Mouse (Mus musculus) A20 (cell line): ENCODE measurements around the gene Cpne6.
A peak's percentile ranks its signal among the peaks of the same experiment; 100 is the strongest.

Experiments
- DNase-seq: peaks from one replicate; pipeline ENCODE4 v3.0.0-alpha.2; 2011; ENCODE audit warnings: low read depth, low spot score

Cpne6 gene

DNA sequence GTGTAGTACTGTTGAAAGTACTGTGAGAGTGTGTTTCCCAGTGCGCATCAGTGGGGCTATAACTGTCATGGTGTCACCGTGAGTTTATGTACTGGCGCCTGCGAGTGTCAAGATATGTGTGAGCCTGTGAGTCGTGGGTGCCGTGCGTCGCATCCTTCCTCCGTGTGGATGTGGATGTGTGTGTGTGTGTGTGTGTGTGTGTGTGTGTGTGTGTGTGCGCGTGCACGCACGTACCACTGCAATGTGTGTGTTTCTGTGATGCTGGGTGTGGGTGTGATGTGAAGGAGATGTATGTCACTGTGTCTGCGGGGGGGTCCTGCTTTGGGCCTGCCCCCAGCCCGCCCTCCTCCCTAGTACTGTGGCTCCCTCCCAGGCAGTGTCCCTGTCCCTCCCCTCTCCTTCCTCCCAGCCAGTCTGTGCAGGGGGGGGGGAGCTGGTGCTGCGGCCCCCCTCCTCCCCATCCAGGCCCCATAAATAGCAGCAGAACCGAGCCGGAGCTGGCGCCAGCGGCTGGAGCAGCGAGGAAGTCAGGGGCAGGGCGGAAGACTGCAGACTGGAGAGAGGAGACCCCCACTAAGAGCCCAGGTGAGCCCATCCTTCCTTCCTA is at the start of gene Cpne6:
Cpne6 (plus strand) TSS at position 321 of the 607 bp plus-strand sequence.
- DNase-seq: no peak

DNA sequence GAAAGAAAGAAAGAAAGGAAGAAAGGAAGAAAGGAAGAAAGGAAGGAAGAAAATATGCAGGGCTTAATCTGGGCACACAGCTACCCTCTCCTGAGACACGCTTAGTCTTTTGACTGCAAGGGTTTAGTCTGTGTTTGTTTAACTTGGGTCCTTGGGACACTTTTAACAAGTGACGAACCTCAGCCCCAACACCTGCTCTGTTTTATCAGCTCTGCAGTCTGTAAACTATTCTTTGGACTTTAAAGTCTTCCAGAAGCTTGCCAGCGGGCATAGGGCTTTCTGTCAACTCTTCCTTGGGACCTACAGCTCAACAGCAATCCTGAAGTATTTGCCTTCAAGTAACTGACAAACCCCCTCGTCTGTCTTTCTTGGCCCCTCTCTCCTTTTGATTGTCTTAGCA is 48.5 kb upstream of the Cpne6 start:
- no peak for DNase-seq

DNA sequence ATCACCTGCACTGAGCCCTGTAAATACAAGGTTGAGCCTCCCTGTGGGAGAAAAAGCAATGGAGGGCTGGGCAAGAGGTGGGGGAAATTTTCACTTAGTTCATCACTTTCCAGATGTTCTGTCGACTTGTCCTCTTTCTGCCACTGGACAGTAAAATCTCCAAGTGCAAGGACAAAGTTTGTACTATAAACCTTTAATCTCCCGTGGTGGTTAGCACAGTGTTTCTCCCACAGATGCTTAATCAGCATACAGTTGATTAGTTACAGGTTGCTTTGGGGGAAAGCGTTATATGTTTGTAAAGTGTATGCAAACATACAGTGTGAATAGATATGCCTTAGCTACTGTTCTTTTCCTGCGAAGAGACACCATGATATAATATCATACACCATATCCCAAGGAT is 43.8 kb upstream of the Cpne6 start:
- DNase-seq: no peak

DNA sequence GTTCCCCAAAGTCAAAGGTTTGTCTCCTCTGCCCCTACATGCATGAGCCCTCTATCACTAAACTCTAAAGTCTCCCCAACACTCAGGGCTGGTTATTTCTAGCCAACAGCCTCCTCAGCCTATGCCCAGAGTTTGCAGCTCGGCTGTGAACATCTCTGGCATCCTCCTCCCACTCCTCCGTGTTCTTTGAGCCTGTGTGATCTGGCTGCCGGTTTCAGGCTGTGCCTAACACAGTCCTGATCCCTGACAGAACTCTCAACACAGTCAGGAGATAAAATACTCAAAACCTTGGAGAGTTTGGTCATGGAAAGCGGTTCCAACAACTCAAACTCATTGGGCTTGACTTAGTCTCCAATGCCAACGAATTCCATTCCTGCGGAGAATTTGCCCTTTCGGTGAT is 43.1 kb upstream of the Cpne6 start:
- DNase-seq: no peak

DNA sequence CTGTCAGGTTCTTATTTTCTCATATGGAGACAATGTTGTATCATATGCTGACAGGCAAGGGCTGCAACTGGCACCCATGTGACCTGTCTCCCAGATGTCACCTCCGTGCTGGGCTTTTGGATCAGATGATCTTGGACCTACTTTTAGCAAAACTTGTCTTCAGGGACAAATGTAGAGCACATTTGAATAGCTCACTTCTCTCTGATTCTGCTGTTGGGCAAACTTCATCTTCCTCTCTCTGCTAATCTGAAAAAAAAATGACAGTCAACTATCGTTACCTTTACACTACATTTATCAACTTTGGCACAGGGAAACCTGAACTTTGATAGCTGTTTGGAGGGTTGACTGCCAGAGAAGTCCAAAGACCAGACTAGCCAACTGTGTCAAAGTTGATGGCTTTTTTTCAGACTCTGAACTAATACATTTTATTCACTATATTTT is 41.9 kb upstream of the Cpne6 start:
- no peak for DNase-seq

DNA sequence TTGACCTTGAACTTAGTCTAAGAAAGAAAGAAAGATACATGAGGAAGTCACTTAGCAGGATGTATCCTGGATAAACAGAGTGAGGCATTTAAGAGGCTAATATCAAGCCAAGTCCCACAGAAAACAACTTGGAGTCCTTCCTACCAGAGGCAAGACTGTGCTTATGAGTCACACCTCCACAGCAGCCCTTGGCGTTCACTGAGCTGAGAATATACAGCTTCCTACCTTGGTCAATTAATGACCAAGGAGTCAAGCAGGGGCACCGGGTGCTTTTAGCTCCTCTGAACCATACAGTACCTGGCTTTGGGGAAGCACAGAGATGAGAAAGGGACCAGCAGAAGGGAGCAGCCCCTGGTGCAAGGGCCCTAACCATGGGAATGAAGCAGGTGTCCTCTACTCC is 41.2 kb upstream of the Cpne6 start:
- no peak for DNase-seq

DNA sequence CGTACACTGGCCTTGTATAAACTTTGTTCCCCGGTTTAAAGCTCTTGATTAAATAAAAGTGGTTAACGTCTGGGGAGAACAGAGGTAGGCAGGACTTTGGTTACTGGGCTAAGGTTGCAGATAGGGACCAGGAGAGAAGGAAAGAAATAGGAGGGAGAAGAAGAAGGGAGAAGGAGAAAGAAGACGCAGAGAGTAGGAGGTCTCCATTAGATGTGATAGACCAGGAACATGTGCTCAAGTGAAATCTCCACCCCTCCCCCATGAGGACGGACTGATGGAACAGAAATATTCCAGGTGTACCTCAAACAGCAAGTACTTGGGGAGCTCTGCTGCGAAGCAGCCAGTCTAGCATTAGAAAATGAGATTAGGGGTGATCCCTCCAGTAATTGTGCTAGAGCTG is 40.4 kb upstream of the Cpne6 start:
- DNase-seq: no peak

DNA sequence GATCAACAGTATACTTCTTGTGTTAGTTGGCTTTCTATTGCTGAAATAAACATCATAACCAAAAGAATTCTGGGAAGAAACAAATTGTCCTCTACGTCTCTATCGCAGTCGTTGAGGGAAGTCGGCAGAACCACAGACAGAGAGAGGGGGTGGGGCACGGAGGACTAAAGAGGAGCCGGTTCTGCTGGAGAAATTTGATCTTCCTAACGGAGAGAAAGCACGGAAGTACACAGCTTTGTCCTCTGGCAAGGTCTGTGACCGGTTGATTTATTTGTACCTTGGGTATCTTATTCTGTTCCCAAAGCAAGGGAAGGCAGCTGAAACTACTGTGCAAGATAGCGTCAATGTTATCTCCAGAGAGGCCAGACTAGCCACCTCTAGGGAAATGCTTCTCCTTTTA is 39.4 kb upstream of the Cpne6 start:
- DNase-seq: no peak

DNA sequence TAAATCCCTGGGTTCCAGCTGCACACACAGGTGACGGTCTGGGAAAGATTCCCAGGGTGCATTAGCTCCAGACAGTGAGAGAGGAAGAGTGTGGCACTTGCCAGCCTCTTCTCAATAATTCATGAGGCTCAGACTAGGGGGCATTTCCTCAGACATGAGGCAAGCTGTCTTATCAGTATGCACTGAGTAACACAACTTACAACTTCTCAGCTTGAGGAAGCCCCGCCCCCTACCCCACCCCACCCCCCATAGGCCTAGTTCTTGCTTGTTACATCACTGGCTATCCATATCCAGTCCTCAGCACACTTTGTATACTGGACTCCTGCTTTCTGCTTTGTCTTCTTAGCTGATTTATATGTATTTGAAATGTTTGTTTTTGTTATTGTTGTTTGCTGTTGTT is 34.6 kb upstream of the Cpne6 start:
- DNase-seq: no peak

DNA sequence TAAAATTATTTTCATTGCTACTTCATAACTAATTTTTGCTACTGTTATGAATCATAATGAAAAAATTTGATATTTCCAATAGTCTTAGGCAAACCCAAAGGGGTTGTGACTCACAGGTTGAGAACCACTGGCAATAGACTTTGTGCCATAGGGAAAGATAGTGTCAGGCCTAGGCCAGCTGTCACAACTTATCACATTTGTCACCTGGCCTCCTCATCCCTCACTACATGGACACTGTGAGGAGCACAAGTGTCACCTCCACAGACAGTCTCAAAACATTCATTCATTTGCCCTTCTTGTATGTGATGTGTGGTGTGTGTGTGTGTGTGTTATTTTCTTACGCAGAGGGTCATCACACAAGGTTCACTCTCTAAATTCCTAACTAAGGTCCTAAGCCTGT is 32.8 kb upstream of the Cpne6 start:
- no peak for DNase-seq

DNA sequence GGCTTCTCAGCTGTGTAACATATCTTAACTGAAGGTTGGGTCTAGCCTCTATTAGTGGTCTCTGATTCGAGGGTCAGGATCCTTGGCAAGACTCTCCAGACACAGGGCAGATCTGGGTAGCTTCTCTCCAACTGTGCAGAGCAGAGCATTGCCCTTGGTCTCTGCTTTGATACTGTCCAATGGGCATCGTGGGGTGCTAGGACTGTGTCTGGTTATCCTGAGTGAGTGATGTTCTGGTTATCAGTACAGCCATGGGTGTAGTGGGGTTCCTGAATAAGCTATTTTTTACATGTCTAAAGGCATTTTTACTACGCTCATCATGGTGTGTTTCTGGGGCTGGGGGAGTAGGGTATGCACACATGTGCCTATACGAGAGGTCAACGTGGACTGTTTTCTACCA is 32.4 kb upstream of the Cpne6 start:
- DNase-seq: no peak

DNA sequence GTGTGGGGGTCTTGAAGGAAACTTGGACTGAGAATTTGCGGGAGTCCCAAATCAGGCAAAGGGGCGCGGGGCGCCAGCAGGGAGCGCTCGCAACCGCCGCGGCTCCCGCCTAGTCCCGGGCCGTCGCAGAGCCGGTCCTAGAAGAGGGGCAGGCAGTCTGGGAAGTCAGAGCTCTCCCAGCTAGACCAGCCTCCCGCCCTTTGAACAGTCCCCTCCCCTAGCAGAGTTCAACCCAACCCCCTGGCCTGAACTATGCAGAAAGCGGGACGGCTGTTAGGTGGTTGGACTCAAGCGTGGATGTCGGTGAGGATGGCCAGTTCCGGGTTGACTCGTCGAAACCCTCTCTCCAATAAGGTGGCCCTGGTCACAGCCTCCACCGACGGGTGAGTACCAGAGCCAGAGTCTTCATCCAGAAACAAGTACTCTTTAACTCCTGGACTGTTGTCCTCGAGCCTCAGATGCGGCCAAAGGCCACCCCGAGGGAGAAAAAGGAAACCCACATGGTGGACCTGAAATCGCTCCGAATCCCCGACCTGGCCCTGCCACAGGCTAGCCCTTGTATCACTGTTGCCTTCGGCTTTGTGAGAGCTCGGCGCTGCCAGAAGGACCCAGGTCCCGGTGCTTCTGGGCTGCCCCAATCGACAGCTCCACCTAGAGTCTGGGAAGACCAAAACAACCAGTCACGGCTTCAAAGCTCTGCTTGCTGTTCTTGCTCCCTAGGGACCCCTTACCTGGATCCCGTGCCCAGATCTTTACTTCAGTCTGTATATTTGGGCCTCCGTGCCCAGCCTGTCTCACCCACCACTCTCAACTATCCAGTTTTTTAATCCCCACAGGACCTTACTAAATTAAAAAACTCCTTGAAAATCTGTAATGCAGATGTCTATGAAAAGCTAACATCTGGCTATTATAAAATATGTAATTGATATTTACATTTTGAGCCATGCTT is 31.3 kb upstream of the Cpne6 start, which contains the start of gene Dhrs4:
Dhrs4 (plus strand) TSS at position 108 of the 949 bp plus-strand sequence.
- peak; percentile 91 for DNase-seq

DNA sequence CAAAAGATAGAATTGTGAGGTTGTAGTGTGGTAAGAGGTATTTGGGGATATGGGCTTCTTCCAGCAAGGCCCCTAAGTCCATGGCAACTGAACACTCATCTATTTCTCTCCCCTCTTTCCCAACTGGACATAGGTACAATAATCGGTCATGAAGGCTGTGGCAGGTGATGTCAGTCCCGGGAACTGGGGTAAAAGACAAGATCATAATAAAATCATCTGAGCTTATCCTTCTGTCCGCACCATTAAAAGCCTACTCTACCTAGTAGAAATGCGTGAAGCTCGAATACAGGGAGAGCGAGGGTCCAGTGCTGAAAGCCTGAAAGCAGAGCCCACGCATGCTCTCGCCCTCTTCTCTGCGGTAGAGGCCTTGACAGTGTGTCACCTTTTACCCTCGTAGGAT is 30.6 kb upstream of the Cpne6 start:
- no peak for DNase-seq

DNA sequence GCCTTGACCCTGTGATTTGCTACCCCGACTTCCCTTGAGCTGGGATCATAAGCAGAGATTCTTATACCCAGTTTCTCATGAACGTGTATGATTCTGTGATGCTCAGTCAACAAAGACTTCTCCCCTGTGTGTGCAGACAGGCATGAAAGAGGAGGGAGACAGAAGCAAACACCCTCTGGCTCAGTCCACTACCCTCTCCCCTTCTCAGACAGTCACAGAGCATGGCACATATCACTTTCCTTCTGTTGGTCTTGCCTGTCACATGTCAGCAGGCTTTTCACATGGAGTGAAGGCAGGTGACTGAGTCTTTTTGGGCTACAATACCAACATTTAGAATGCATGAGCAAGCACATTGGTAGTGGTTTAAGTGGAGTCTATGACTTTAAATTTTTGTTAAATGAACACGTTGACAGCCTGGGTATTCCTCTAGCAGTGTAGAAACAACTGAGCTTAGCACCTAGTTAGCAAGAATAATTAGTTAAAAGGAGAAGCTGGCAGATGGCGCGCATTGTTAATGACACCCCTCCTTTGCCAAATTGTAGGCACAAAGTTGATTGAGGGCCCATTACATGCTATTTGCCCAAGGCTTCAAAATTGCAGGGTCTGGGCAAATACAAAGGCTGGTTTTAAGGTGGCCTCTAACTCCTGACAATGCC is 25.7 kb upstream of the Cpne6 start:
- DNase-seq: no peak

DNA sequence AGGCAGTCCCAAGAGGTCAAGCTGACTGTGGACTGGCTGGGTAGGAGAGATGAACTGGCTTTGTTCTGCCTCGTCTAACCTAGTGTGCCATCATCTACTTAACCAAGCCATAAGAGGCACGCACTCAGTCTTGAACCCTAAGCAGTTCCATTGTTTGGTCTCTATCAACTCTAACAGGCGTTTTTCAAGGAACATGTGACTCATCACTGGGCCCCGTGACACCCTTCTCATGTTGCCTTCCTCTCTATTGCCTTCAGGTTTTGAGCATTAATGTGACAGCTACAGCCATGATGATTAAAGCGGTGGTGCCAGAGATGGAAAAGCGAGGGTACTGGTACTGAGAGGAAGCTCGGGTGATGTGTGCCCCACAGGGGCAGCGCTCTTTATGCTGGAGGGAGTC is 23.4 kb upstream of the Cpne6 start:
- no peak for DNase-seq

DNA sequence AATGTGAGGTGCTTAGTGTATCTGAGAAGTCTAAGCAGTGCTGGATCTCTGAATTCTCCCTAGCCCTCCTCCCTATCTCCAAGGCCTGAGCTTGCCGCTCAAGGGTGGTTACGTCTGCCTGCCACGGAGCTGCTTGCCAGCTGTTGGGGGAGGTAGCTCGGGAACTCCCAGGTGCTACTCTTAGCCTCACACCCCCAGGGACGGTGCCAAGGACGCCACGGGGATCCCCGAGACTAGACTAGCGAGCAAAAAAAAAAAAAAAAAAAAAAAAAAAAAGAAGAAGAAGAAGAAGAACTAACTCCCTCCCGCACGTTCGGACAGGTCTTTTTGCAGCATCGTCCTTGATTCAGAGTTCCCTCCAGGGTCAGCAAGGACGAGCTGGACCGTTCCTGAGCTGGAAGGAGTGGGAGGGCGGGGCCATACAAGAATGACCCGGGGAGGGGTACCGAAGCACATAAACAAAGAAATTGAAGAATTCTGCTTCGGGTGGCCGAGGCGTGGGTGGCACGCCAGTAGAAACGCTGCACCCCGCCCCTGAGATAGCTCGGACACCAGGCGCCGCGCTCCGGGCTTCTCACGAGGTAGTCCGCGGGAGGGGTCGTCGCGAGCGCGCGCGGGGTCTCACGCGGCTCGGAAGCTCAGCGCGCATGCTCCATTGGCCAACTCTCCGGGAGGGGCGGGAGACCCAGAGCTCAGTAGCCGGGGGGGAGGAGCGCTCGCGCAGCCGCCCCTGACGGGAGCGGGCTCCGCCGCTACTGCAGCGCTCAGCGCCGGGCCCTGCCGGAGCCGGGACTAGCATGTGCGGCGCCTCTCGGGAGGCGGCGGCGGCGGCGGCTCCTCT is 19.7 kb upstream of the Cpne6 start, which contains the start of gene Carmil3:
Carmil3 (plus strand) TSS at position 291 of the 841 bp plus-strand sequence.
- peak; percentile 82 for DNase-seq

DNA sequence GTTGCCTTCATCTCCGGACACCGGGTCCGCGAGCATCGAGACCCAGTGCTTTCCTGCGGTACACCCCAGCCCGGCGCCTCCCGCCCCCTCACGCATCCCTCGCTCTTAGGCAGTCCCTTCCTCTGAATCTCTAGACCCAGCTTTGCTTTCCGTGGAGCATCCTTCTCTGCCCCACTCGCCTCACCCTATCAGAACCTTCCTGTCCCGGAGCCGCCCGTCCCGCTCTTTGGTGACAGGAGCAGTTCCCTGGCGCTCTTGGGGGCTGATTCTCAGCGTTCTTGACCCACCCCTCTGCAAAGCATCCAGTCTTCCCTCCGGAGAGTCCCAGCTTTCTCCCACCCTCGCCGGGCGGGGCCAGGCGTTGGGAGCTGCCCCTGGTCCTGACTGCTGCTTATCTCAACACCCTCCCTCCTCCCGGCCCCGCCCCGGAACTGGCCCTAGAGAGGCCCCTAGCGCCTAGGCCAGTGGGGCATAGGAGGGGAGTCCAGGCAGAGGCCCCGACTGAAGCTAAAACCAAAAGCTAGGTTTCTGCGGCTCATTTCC is 18.9 kb upstream of the Cpne6 start:
- peak; percentile 79 for DNase-seq

DNA sequence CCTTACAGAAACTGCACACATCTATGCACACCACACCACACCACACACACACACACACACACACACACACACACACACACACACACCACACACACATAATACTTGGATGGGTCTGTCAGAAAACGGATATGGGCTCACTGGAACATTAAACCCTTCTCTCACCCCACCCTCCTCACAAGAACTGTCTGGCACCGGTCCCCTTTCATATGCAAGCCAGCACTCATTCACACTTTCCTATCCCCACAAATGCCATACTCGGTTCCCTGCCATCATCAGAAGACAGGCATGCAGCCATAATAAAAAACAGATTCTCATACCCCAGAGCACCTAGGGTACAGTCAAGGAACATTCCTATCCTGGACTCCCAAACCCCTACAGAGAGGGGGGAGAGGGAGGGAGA is 18.1 kb upstream of the Cpne6 start:
- DNase-seq: no peak

DNA sequence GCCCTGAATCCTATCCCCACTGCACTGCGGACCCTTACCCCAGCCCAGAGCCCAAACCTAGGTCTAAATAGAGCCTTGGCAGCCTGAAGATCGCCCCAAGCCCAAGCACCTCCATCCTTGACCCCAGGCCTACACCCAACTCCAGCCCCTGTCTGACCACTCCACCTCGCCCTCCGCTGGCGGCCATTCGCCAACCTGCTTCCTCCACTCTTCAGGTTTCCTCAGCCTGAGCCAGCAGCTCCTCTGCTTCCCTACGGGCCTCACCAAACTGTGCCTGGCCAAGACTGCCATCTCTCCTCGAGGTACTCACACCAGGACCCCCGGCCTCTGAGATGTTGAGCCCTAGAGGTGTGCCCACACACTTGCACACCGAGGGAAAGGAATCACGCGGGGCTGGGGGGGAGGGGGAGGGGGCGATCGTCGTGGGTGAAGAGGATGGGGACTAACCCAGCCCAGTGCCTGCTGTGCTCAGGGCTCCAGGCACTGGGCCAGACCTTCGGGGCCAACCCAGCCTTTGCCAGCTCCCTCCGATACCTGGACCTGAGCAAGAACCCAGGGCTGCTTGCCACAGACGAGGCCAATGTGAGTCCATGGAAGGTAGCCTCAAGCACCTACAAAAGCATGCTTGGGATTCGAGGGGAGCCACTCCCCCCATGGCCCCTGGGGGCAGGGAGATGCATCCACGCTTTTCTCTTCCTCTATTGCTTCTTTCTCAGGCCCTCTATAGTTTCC is 14.6 kb upstream of the Cpne6 start:
- DNase-seq: no peak

DNA sequence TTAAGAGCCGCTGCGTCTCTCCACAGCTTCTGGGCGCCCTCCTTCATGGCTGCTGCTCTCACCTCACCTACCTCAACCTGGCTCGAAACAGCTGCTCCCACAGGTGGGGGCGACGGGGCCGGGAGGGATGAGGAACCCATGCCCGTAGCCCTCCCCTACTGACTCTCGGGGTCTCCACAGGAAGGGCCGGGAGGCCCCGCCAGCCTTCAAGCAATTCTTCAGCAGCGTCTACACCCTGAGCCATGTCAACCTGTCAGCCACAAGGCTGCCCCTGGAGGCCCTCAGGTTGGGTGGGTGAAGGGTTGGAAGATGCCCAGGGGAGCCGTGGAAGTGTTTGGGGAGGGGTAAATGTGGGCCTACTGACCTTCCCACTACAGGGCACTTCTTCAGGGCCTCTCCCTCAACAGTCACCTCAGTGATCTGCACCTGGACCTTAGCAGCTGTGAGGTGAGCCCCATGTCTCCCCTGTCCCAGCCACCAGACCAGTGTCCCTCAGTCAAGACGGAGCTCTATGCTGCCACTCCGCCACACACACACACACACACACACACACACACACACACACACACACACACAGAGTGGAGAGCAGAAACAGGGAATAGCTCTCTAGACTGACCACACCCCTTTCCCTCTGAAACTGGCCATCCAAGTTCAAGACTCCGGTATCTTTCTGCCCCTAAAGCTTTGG is 13.3 kb upstream of the Cpne6 start:
- no peak for DNase-seq
